Comparison of ENCODE assay signal across 15 mouse cellular contexts in genomic region chr8:118523922-118524321, GRCm38 (mm10).
"Had no signal": no experiment of that assay in that cellular context is flagged by ENCODE, and none has a peak within 500 bp of the region (broad histone marks: within the 10 kb centered on the region; RNA-seq: fewer than 3 reads in every experiment).

No protein-coding gene starts in this region.

- DNase-seq: liver, postnatal 0 days; lung, adult 2 months; lung, postnatal 14 days; lung, postnatal 4 days; midbrain, embryonic 14.5 days; retina, postnatal 1 day; right cerebral cortex, adult 18-20 months; right cerebral cortex, postnatal 25 days; right cerebral cortex, postnatal 4 days; spleen, adult 18-20 months; thymus, adult 18-20 months; thymus, postnatal 14 days; thymus, postnatal 36 days had no signal

- ATAC-seq: liver, postnatal 0 days; lung, postnatal 0 days; midbrain, embryonic 16.5 days had no signal
